Mouse (Mus musculus) forebrain, embryonic 12.5 days (tissue): ENCODE data around the gene Ctcf. TPM values are rescaled to one million over a fixed set of nuclear protein-coding genes. Genes with fewer than 3 reads are reported as not detected.
A peak's percentile ranks its signal among the peaks of the same experiment; 100 is the strongest.

Source experiments
- ATAC-seq: fragments of 200-750 bp; cut with Nextera tagmentation; 2 replicates; pipeline ENCODE4 v1.8.0; 2017; ENCODE audit warnings: moderate TSS enrichment; ENCODE audit not compliant: low FRiP score
- H3K27ac ChIP-seq: fragments of 300-500 bp; sonication (generic); 2 replicates; pipeline ENCODE4 v1.5.1; 2016; ENCODE audit warnings: mild to moderate bottlenecking
- H3K27me3 ChIP-seq: fragments of 300-500 bp; sonication (generic); 2 replicates; pipeline ENCODE4 v1.6.1; 2016; ENCODE audit warnings: mild to moderate bottlenecking
- H3K36me3 ChIP-seq: fragments of 300-500 bp; sonication (generic); replicated peaks from 2 replicates; pipeline ENCODE4 v1.6.1; 2016; ENCODE audit warnings: mild to moderate bottlenecking
- H3K4me1 ChIP-seq: fragments of 300-500 bp; sonication (generic); 2 replicates; pipeline ENCODE4 v1.6.1; 2016
- H3K4me2 ChIP-seq: fragments of 300-500 bp; sonication (generic); 2 replicates; pipeline ENCODE4 v1.6.1; 2016; ENCODE audit warnings: mild to moderate bottlenecking, moderate library complexity
- H3K4me3 ChIP-seq: fragments of 300-500 bp; sonication (generic); replicated peaks from 2 replicates; pipeline ENCODE4 v1.5.1; 2016; ENCODE audit warnings: mild to moderate bottlenecking
- H3K9ac ChIP-seq: fragments of 300-500 bp; sonication (generic); 2 replicates; pipeline ENCODE4 v1.6.1; 2016; ENCODE audit warnings: mild to moderate bottlenecking
- H3K9me3 ChIP-seq: fragments of 300-500 bp; sonication (generic); 2 replicates; pipeline ENCODE4 v1.6.1; 2016
- WGBS: fragments of 180-500 bp; shearing (Covaris S2); methylation state at CpG from one replicate; pipeline ENCODE4 v1.1.7; 2016; 5-methylcytosine and 5-hydroxymethylcytosine counted together
- polyA plus RNA-seq: library from polyadenylated mRNA; unstranded; fragments of >200 nt; fragmentation: Nextera tagmentation; extraction: Ambion mirVana; gene quantifications from 2 replicates; pipeline ENCODE4 v1.2.1, GENCODE M21; 2016

Gene Ctcf
- polyA plus RNA-seq, 1 experiment from 2014 or later = 163 TPM

GRCm38 (mm10) chr8:105708675-105709074 is 72.3 kb downstream of the Ctcf start:
- Histone ChIP-seq H3K27ac (no peak overlapping the region), H3K4me3 (peak overlapping the region; percentile 68; the same call in 1 of the 2 replicates), H3K27me3 (no peaks in the 10 kb centered on the region), H3K4me1 (peaks cover 22% of the 10 kb centered on the region), H3K36me3 (peaks cover 9% of the 10 kb centered on the region), H3K9me3 (no peaks in the 10 kb centered on the region), H3K4me2 (no peak overlapping the region), H3K9ac (no peak overlapping the region)
- ATAC-seq = no peak
- 96% methylated on average over 8 of the region's 8 CpGs for WGBS

GRCm38 (mm10) chr8:105709317-105709716 is 72.9 kb downstream of the Ctcf start:
- Histone ChIP-seq H3K27me3 (no peaks in the 10 kb centered on the region), H3K4me3 (no peak overlapping the region), H3K4me2 (no peak overlapping the region), H3K9ac (no peak overlapping the region), H3K9me3 (no peaks in the 10 kb centered on the region), H3K27ac (no peak overlapping the region), H3K4me1 (peaks cover 22% of the 10 kb centered on the region), H3K36me3 (peaks cover 3% of the 10 kb centered on the region)
- WGBS = 76% methylated on average over 14 of the region's 14 CpGs
- no peak for ATAC-seq

DNA sequence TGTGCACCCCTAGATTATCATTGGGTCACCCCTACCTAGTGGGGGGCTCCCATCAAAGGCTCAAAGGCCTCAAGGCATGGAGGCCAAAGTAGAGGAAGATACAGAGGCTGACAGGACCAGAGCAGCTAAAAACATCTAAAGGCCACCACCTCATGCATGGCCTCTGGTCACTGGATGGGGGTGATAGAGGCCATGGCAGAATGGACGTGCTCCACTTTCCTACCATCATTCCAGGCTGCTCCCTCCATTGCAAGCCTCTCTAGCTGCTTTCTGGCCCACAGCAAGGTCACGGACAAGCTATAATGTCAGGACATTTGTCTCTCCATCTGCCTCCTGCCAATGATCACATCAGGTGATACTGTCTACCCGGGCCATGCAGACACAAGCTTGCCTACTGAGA is 75.9 kb downstream of the Ctcf start:
- Histone ChIP-seq H3K9me3 (no peaks in the 10 kb centered on the region), H3K9ac (no peak overlapping the region), H3K27ac (no peak overlapping the region), H3K4me2 (no peak overlapping the region), H3K4me1 (peaks cover 9% of the 10 kb centered on the region), H3K4me3 (no peak overlapping the region), H3K27me3 (no peaks in the 10 kb centered on the region), H3K36me3 (peaks cover 19% of the 10 kb centered on the region)
- WGBS = 88% methylated on average over 3 of the region's 3 CpGs
- no peak for ATAC-seq

DNA sequence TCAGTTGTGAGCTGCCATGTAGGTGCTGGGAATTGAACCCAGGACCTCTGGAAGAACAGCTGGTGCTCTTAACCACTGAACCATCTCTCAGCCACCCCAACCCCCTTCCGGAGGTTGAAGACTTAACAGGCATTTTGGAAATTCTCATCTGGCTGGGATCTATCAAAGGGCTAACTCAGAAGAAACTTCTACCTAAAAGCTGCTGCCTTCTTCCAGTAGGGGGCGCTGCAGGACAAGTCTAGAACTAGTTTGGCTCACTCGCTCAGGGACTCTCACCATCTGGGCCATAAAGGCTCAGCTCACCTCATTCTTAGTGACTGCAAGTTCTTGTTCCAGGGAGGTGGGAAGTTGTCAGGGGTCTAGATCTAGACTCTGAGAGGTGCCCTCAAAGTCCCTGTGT is 77.8 kb downstream of the Ctcf start:
- peak; percentile 49 for ATAC-seq
- H3K27me3 ChIP-seq = no peaks in the 10 kb centered on the region
- H3K4me2 ChIP-seq = no peak overlapping the region
- H3K9ac ChIP-seq = no peak overlapping the region
- no peaks in the 10 kb centered on the region for H3K9me3 ChIP-seq
- H3K27ac ChIP-seq = no peak overlapping the region
- H3K36me3 ChIP-seq = peaks cover 21% of the 10 kb centered on the region
- H3K4me3 ChIP-seq = no peak overlapping the region
- 2% methylated on average over 3 of the region's 3 CpGs for WGBS
- no peaks in the 10 kb centered on the region for H3K4me1 ChIP-seq

DNA sequence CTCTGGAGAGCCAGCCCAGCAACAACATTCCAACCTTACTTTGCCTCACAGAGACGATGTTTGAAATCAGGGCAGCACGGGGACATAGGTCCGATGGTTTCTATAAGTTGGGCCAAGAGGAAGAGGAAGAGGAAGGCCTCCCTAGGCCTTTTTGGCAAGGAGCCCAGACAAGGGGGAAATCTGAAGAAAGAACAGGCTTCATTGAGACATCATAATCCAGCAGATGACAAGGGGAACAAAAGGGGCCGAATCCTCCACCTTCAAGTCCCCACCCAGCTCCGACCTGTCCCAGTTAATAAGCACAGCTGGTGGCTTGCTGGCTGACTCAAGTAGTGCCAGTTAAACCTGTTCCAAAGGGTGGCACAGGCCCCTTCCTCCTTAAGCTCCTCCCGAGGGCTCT is 78.7 kb downstream of the Ctcf start:
- H3K9ac ChIP-seq = no peak overlapping the region
- 86% methylated on average over 6 of the region's 6 CpGs for WGBS
- no peaks in the 10 kb centered on the region for H3K9me3 ChIP-seq
- H3K4me2 ChIP-seq = no peak overlapping the region
- peaks cover 21% of the 10 kb centered on the region for H3K36me3 ChIP-seq
- H3K27me3 ChIP-seq = no peaks in the 10 kb centered on the region
- ATAC-seq = no peak
- H3K27ac ChIP-seq = no peak overlapping the region; the same call in 1 of the 2 replicates
- no peaks in the 10 kb centered on the region for H3K4me1 ChIP-seq
- no peak overlapping the region for H3K4me3 ChIP-seq

DNA sequence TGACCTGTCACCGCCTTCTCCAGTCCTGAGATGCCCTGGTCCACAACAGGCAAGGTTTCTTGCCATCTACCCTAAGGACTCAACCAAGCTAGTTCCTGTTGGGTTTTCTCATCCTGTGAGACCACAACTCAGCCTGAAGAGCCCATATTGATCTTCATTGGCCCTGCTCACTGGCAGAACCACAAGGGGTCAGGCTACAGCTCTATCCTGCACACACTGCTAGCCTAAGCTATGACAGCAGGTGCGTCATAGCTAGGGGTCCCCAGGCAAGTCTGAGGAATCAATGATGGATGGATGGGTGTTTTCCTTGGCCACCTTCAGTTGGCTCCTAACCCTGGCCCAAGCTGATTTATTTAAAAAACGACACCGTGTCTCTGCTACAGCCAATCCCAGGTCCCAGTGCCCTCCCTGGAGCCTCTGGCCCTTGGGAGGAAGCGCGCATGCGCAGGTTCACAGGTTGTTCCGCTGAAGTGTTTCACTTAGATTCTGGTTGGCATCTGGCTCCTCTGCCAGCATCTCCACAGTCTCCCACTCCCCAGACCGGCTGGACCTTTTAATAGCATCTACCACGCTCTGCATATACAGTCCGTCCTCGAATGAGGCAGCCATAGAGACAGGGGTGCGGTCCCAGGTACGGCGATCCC is 80.1 kb downstream of the Ctcf start:
- ATAC-seq = no peak
- Histone ChIP-seq H3K9me3 (no peaks in the 10 kb centered on the region), H3K27me3 (no peaks in the 10 kb centered on the region), H3K4me3 (no peak overlapping the region), H3K27ac (no peak overlapping the region), H3K4me2 (no peak overlapping the region), H3K36me3 (peaks cover 29% of the 10 kb centered on the region), H3K4me1 (no peaks in the 10 kb centered on the region), H3K9ac (no peak overlapping the region)
- WGBS = 95% methylated on average over 15 of the region's 15 CpGs

DNA sequence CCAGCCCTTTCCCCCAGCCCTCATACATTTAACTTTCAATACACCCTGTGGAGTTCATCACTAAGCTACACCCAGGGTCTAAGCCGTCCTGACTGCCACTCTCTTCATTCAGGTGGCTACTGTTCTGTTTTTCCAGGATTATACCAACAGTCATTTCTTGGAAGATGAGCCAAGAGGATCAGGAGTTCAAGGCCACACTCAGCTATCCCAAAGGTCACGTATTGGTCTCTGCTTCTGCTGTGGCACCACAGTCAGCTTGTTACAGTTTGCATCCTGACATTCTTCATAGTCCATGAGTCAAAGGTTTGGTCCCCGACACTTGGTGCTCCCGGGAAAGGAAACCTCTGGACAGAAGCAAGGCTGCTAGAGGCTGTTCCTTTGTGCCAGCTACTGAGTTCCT is 83.3 kb downstream of the Ctcf start:
- Histone ChIP-seq H3K27ac (no peak overlapping the region), H3K4me3 (no peak overlapping the region), H3K36me3 (peaks cover 41% of the 10 kb centered on the region), H3K27me3 (no peaks in the 10 kb centered on the region), H3K4me2 (no peak overlapping the region), H3K9ac (no peak overlapping the region), H3K4me1 (no peaks in the 10 kb centered on the region), H3K9me3 (no peaks in the 10 kb centered on the region)
- WGBS = 87% methylated on average over 4 of the region's 4 CpGs
- ATAC-seq = no peak

GRCm38 (mm10) chr8:105722861-105723260 is 86.5 kb downstream of the Ctcf start:
- no peak for ATAC-seq
- Histone ChIP-seq H3K4me3 (no peak overlapping the region), H3K4me2 (no peak overlapping the region), H3K27ac (no peak overlapping the region), H3K27me3 (no peaks in the 10 kb centered on the region), H3K9me3 (no peaks in the 10 kb centered on the region), H3K9ac (no peak overlapping the region), H3K36me3 (peaks cover 38% of the 10 kb centered on the region), H3K4me1 (no peaks in the 10 kb centered on the region)
- WGBS = 94% methylated on average over 9 of the region's 9 CpGs

DNA sequence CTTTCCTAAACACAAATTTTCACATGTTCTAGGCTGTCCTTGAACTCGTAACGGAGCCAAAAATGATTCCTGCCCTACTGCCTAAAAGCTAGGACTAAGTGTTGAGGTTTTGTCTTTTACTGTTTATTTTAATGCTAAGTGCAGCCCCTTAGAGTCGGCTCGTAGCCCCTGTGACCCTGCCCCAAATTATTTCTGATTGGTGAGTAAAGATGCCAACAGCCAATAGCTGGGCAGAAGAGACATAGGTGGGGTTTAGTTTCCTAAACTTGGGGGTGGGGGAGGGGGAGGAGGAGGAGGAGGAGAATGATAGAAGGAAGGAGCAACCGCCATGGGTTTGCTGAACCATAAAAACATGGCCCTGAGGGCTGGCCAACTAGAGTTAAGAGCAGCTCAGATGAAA is 89.4 kb downstream of the Ctcf start:
- no peak overlapping the region for H3K27ac ChIP-seq
- WGBS = 87% methylated on average over 5 of the region's 5 CpGs

GRCm38 (mm10) chr8:105727397-105728124 is 91.2 kb downstream of the Ctcf start:
- 86% methylated on average over 18 of the region's 18 CpGs for WGBS

More for the DNA sequence above, 89.4 kb downstream of the Ctcf start:
- H3K9ac ChIP-seq = no peak overlapping the region
- no peaks in the 10 kb centered on the region for H3K9me3 ChIP-seq
- no peaks in the 10 kb centered on the region for H3K27me3 ChIP-seq
- peaks cover 40% of the 10 kb centered on the region for H3K36me3 ChIP-seq
- no peaks in the 10 kb centered on the region for H3K4me1 ChIP-seq
- H3K4me2 ChIP-seq = no peak overlapping the region
- ATAC-seq = no peak
- H3K4me3 ChIP-seq = no peak overlapping the region

GRCm38 (mm10) chr8:105732186-105732585 is 95.8 kb downstream of the Ctcf start:
- Histone ChIP-seq H3K4me2 (no peak overlapping the region), H3K9ac (no peak overlapping the region), H3K27ac (no peak overlapping the region), H3K9me3 (no peaks in the 10 kb centered on the region), H3K27me3 (no peaks in the 10 kb centered on the region), H3K4me3 (no peak overlapping the region), H3K36me3 (peaks cover 10% of the 10 kb centered on the region), H3K4me1 (no peaks in the 10 kb centered on the region)
- no peak for ATAC-seq
- WGBS = 94% methylated on average over 5 of the region's 5 CpGs

More at GRCm38 (mm10) chr8:105727397-105728124, 91.2 kb downstream of the Ctcf start:
- Histone ChIP-seq H3K9me3 (no peaks in the 10 kb centered on the region), H3K36me3 (peaks cover 34% of the 10 kb centered on the region), H3K4me2 (no peak overlapping the region), H3K4me3 (no peak overlapping the region), H3K27me3 (no peaks in the 10 kb centered on the region), H3K4me1 (no peaks in the 10 kb centered on the region), H3K27ac (no peak overlapping the region), H3K9ac (no peak overlapping the region)
- ATAC-seq = no peak
